Mouse (Mus musculus) liver, embryonic 14.5 days (tissue): ENCODE data around the gene Sorcs3.

Source experiments
- CTCF ChIP-seq: IDR thresholded peaks from 2 replicates; pipeline ENCODE4 v1.5.1; 2016; ENCODE audit warnings: antibody characterized with exemption, low read depth, control low read depth
- EP300 ChIP-seq: IDR thresholded peaks from 2 replicates; pipeline ENCODE4 v1.6.1; 2016; ENCODE audit warnings: antibody characterized with exemption, low read depth

DNA sequence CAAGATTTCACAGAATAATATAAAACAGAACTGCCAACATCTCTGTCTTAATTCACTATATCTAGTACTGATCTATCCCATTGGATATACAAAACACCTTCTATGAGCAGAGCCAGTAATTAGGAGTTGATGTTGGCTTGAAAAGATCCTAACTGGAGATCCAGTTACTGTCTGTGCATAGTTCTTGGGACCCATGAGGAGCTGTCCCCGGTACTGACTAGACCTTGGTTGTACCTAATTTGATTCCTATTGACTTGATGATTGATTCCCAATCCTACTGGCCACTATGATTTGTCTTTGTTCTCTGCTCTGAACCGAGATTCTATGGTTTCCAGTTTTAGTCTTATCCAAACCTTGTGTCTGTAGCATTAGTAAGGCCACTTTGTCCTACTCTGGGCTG, 151.0 kb downstream of the Sorcs3 start:
- TF ChIP-seq EP300: no peak
- TF ChIP-seq CTCF: no peak
